Mouse (Mus musculus): ENCODE results near the gene Supt4a.

The Supt4a gene

GRCm38 (mm10) chr11:87737175-87737740, at the start of gene Supt4a:
Supt4a (plus strand) TSS chr11:87737552.
- peak; percentile 95 for DNase-seq

- no peak for DNase-seq
These were observed 48.7 kb upstream of the Supt4a start for GRCm38 (mm10) chr11:87688478-87689203.

GRCm38 (mm10) chr11:87689402-87689808, 47.9 kb upstream of the Supt4a start:
- DNase-seq = no peak

GRCm38 (mm10) chr11:87690054-87690740, 47.2 kb upstream of the Supt4a start:
- no peak for DNase-seq

- DNase-seq = no peak
These were observed 40.1 kb upstream of the Supt4a start for GRCm38 (mm10) chr11:87697131-87697682.

GRCm38 (mm10) chr11:87698126-87698525, 39.2 kb upstream of the Supt4a start:
- no peak for DNase-seq

GRCm38 (mm10) chr11:87701108-87701507, 36.2 kb upstream of the Supt4a start:
- no peak for DNase-seq

- DNase-seq = no peak
These were observed 35.3 kb upstream of the Supt4a start for GRCm38 (mm10) chr11:87701877-87702620.

- no peak for DNase-seq
These were observed 33.7 kb upstream of the Supt4a start for GRCm38 (mm10) chr11:87703654-87704053.

- no peak for DNase-seq
These were observed 33.1 kb upstream of the Supt4a start for GRCm38 (mm10) chr11:87704289-87704688.

GRCm38 (mm10) chr11:87707570-87707969, 29.8 kb upstream of the Supt4a start:
- DNase-seq = no peak

- DNase-seq = no peak
These were observed 28.4 kb upstream of the Supt4a start for GRCm38 (mm10) chr11:87708979-87709378.

GRCm38 (mm10) chr11:87709513-87710261, 27.7 kb upstream of the Supt4a start:
- DNase-seq = no peak

GRCm38 (mm10) chr11:87710262-87710615, 27.1 kb upstream of the Supt4a start:
- DNase-seq = no peak

- no peak for DNase-seq
These were observed 25.2 kb upstream of the Supt4a start for GRCm38 (mm10) chr11:87712188-87712587.

- DNase-seq = no peak
These were observed 21.4 kb upstream of the Supt4a start for GRCm38 (mm10) chr11:87715999-87716398.

- no peak for DNase-seq
These were observed 17.8 kb upstream of the Supt4a start for GRCm38 (mm10) chr11:87719526-87719925.

GRCm38 (mm10) chr11:87720324-87720723, 17.0 kb upstream of the Supt4a start:
- DNase-seq = no peak

- DNase-seq = no peak
These were observed 16.5 kb upstream of the Supt4a start for GRCm38 (mm10) chr11:87720839-87721238.

- DNase-seq = no peak
These were observed 15.2 kb upstream of the Supt4a start for GRCm38 (mm10) chr11:87722168-87722567.

- no peak for DNase-seq
These were observed 14.5 kb upstream of the Supt4a start for GRCm38 (mm10) chr11:87722891-87723290.

GRCm38 (mm10) chr11:87725515-87725914, 11.8 kb upstream of the Supt4a start:
- no peak for DNase-seq

Data from cerebellum, adult 9-11 months (tissue).